Mouse (Mus musculus): ENCODE data around the gene Sh3bp5. TPM values are rescaled to one million over a fixed set of nuclear protein-coding genes. Genes with fewer than 3 reads are reported as not detected.

The Sh3bp5 gene
- total RNA-seq, 2 experiments from 2014 or later: 158 to 165 TPM

- DNase-seq (ENCODE audit: low spot score in 2 of 2): no peak
Observed at GRCm38 (mm10) chr14:31364589-31364988, 71.3 kb downstream of the Sh3bp5 start.

DNA sequence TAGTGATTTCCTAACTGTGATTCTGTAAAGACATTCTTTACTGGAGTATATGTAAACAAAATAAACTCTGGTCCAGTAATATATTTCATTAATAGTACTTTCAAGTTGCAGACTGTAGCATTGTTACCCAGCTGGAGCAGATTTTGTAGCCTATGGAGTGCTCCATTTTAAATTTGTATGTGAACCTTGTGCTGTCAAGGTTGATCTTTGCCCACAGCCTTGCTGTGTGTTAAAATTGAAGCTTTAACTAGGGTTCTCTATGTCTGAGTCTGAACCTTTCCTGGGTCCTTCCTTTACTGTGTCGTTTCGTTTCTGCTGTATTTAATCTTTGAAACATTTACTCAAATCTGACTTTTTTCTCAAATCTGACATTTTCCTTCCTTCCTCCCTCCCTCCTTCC lies 73.6 kb downstream of the Sh3bp5 start:
- DNase-seq (ENCODE audit: low spot score in 2 of 2): no peak

- DNase-seq (ENCODE audit: low spot score in 2 of 2): no peak
Observed at GRCm38 (mm10) chr14:31345367-31345766, 90.5 kb downstream of the Sh3bp5 start.

- DNase-seq (ENCODE audit: low spot score in 2 of 2): no peak
Observed at GRCm38 (mm10) chr14:31343241-31343640, 92.6 kb downstream of the Sh3bp5 start.

DNA sequence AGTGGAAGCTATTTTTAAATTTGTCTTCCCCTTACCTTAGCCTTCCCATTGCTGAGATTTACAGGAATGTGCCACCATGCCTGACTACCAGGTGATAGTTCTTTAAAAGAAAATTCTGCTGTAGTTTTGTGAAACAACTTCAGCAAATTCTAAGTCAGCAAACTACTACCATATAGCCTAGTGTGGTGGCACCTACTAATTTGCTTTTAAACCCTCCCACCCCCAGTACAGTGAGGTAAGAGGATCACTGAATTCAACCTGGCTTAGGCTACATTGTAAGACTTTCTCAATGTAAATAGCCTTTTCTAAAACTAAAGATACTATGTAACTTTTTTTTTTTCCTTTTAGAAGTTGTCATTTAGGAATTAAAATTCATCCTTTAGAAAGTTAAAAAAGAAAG lies 97.9 kb downstream of the Sh3bp5 start:
- DNase-seq (ENCODE audit: low spot score in 2 of 2): no peak

DNA sequence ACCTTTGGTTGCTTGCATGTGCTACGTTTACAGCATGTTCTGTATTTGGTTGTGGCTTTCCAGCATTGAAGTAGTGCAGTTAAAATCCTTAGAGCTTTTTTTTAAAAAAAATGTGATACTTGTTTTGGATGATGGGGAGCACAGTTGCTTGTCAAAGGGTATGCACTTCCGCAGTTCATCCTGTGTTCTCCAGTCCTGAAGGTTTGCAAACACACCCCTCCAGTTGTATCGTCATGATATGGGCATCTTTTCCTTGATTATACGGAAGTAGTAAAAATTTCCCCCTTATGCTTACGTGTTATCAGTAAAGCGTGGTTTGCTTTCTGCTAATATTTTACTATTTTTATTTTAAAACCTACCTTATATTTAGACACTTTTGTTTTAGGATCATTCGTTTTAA lies 98.5 kb downstream of the Sh3bp5 start:
- no peak for DNase-seq (ENCODE audit: low spot score in 2 of 2)

GRCm38 (mm10) chr14:31336369-31337155 lies 99.3 kb downstream of the Sh3bp5 start, which contains the start of gene Capn7:
Gene Capn7 (plus strand): TSS chr14:31336638.
- DNase-seq (ENCODE audit: low spot score in 2 of 2): peak; percentile 96 to 97

DNA sequence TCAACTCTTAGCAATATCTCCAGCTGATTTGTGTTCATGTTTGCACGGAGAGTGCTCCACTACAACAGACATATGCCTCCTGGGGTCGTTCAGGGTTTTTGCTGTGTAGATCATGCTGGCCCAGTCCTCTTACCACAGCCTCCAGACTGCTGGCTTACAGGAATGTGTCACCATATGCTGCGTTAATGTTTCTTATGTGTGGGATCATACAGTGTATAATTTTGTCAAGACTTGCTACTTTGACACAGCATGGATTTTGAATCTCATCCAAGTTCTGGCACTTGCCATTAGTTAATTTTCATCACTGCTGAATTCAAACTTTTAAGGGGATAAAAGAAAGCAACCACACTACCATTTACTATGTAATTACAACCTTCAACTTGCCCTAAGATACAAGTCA lies 100.1 kb downstream of the Sh3bp5 start:
- DNase-seq (ENCODE audit: low spot score in 2 of 2): peak in 1 of 2 experiments; percentile 35

DNA sequence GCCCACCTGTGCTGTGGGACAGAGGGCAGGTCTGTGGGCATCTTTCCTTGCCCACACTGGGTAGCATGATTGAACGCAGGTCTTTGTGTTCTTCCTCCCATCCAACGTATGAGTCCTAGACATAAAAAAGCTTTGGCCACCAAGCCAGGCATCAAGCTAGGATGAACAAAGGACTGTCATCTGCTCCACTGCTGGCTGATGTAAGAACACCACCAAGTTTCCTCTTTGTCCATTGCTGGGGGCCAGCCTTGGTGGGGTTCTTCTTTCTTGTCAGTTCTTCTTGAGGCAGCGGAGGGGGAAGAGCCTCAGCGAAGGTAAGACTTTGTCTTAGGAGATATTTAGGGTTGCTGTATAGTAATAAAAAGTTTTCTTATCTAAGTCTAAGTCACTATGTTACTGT lies 104.9 kb downstream of the Sh3bp5 start:
- DNase-seq (ENCODE audit: low spot score in 2 of 2): no peak

DNA sequence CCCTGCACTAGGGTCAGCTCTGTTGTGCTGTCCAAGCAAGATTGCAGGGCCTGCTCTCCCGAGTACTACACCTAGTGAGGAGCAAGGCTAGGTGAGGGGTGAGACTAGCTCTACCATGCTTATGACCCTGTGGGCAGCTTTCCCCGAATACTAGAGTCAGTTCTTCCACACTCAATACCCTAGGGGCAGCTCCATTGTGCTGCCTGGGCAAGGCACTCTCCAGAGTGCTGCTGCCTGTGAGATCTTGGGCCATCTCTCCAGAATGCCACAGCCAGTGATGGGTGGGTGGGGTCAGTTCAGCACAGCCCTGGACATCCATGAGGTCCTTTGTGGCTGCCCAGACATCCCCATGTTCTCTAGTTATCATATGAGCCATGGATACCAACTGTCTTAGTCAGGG lies 106.1 kb downstream of the Sh3bp5 start:
- DNase-seq (ENCODE audit: low spot score in 2 of 2): no peak

GRCm38 (mm10) chr14:31327681-31328080 lies 108.2 kb downstream of the Sh3bp5 start:
- DNase-seq (ENCODE audit: low spot score in 2 of 2): no peak

DNA sequence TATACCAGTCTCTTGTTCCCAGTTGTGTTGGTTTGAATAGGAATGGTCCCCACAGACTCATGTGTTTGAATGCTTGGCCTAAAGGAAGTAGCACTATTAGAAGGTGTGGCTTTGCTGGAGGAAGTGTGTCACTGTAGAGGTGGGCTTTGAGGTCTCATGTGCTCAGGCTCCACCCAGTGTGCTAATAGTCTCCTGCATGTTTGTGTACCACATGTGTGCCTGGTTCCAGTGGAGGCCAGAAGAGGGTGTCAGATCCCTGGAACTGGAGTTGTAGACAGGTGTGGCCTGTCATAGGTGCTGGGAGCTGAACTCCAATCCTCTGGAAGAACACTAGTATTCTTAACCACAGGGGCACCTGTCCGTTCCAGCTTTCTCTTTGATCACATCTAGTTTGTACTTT lies 108.7 kb downstream of the Sh3bp5 start:
- no peak for DNase-seq (ENCODE audit: low spot score in 2 of 2)

GRCm38 (mm10) chr14:31326770-31327169 lies 109.1 kb downstream of the Sh3bp5 start:
- no peak for DNase-seq (ENCODE audit: low spot score in 2 of 2)

DNA sequence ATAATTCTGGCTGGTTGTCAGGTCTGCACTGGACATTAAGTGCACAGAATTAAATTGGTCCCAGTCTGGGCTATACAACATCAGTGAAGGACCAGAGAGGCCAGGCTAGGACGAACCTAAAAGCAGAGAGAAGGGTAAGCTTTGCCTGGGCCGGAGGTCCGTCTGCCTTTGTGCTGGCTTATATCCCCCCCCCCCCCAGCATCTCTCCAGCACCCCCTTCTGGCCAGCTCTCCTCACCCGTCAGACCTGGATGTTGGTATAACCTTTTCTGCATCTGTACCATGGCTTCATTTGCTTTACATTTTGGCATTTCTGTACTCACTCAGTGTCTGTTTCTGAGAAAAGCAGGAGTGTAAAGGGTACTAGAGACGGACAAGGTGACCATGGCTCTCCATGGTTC lies 110.3 kb downstream of the Sh3bp5 start:
- DNase-seq (ENCODE audit: low spot score in 2 of 2): no peak

- no peak for DNase-seq (ENCODE audit: low spot score in 2 of 2)
Observed at GRCm38 (mm10) chr14:31324851-31325250, 111.0 kb downstream of the Sh3bp5 start.

DNA sequence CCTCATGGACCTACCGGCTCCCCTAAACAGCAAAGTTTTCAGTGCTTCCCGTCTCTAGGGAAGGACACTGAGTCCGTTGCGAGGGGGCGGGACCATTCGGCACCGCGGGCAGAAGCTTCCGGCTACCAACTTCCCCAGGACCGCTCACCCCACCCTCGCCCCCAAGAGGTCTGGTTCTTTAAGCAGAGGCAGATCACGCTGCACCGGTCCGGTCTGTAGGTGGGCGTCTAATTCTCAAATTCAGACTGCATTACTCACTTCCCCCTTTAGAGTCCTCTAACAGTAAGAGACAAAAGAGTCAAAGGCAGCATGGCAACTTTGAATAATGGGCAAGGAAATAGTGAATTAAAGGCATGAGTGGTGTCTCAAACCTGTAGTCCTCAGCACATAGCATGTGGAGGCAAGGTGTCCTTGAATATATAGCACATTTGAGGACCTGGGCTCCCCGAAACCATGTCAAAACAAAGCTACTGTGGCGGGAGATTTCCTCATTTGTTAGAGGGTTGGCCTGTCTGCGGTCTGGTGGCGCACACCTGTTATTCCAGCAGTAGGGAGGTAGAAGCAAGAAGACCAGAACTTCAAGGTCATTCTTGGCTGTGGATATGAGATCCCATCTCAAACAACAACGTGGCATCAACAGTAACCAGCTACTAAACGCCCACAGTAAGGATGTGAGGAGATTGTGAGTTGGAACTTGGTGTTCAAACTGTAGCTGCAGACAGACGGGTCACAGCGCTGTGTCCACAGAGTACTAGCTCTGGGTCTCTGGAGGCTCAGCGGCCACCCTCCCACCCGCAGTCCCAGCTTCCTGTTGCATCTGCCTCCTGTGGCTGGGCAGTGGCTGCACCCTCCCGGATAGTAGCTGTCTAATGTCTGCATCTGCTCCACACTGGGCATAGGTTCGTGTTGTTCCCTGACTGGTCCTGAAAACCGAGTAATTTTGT lies 111.8 kb downstream of the Sh3bp5 start, which contains the start of gene Dnah1:
Dnah1 (minus strand) TSS at position 48 of the 944 bp plus-strand sequence.
- no peak for DNase-seq (ENCODE audit: low spot score in 2 of 2)

DNA sequence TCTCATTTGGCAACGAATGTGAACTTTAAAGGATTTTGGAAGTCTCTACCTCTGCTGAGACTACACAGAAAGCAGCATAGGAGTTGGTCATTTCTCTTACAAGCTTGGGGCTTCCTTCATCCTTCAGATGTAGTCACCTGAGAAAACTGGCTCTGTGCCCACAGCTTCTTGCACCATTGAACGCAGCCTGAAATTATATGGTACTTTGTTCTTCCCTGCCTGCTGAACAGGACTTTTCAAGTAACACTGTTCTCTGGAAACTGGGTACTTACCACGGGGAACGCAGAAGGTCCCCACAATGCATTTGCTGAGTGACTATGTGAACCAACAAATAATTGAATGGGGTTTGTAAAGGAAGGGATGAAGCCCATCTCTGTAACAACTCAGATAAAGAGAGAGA lies 112.7 kb downstream of the Sh3bp5 start:
- DNase-seq (ENCODE audit: low spot score in 2 of 2): no peak

DNA sequence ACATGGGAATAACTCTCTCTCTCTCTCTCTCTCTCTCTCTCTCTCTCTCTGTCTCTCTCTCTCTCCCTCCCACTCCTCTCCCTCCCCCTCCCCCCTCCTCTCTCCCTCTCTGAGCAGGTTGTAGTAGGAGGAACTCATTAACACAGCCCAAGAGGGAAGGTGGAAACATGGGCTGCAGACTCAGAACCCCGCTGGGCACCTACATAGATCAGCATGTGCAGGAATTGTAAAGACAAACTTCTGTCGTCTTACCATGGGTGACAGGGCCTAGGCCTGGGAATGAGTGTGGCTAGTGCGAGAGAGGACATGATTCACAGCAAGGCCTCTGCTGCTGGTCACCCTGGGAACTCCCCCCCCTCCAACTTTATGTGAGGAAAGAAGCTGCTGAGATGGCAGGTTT lies 113.7 kb downstream of the Sh3bp5 start:
- DNase-seq (ENCODE audit: low spot score in 2 of 2): no peak

DNA sequence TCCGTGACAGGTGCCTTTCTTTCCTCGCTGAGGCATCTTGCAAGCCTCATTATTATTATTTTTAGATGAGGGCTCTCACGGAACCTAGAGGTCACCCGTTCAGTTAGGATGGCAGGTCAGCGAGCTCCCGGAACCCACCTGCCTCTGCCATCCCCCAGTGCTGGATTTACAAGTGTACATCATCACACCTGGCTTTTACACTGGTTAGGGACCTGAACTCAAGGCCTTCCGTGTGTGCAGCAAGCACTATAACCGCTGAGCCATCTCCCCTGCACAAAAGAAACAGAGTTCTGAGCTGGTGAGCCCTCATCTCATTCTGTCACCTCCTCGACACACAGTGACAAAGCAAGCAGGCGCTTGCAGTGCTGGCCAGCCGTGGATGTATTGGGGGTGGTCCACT lies 114.7 kb downstream of the Sh3bp5 start:
- DNase-seq (ENCODE audit: low spot score in 2 of 2): no peak

- DNase-seq (ENCODE audit: low spot score in 2 of 2): no peak
Observed at GRCm38 (mm10) chr14:31319546-31319945, 116.3 kb downstream of the Sh3bp5 start.

DNA sequence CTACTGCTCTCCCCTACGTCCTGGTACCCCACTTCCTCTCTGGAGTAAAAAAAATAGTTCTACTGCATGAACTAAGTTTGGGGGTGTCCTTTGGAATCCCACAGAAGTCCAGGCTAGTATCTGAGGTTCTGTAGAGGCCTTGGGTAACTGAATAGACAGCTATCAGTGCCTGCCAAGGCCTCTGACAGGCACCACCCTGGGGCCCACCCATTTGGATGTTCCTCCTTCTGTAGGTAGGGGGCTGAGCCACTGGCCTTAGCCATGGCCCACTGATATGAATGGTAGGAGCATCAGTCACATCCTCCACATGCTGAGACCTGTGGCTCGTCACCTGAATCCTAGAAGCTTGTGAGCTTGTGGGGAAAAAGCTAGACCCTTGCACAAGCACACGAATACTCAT lies 118.1 kb downstream of the Sh3bp5 start:
- DNase-seq (ENCODE audit: low spot score in 2 of 2): no peak

DNA sequence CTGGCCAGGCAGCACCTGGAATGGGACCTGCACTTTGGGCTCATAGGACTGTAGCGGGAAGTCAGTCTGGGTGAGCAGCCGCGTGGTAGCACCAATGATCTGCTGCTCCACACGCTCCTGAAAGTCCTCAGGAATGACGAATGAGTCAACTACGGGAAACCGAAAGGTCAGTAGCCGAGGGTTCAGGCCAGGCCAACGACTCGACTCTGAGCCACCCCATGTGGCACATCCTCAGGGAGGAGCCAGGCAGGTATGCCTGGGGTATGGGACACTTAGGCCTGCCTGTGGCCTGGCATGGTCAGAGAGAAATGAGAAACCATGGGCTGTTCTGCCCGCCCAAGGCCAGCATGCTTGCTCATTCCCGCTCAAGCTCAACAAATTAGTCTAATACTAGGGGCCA lies 119.3 kb downstream of the Sh3bp5 start:
- no peak for DNase-seq (ENCODE audit: low spot score in 2 of 2)

Measured in layer of hippocampus, adult 18-20 months (tissue).